Mouse (Mus musculus): Measurements from ENCODE around the gene Ica1. TPM values are rescaled to one million over a fixed set of nuclear protein-coding genes. Genes with fewer than 3 reads are reported as not detected.

Gene Ica1
- polyA plus RNA-seq, 1 experiment from 2014 or later: 24.3 TPM

DNA sequence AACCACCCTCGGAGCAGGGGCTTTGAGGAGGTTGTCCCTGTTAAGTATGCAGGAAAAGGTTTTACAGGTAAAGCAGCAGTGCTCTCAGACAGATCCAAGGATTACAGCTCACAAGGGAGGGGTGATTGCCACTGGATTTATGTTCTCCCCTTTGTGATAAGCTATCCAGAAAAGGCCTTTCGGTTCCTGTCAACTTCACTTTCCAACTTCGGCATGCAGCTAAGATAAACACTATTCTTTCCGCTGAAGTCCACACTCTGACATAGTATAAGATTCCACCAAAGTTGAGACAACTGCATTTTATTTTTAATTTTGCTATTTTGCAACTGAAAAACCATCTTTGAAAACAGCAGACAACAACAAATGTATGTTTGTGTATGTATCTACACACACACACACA is 119.9 kb downstream of the Ica1 start:
- H3K36me3 ChIP-seq: 0 out of 2 replicates have a peak, but pooled peaks cover 3% of the 10 kb centered on the region
- WGBS: 36% methylated on average over 4 of the region's 4 CpGs
- H3K27me3 ChIP-seq (replicated peaks): no peaks in the 10 kb centered on the region
- H3K9me3 ChIP-seq: no peaks in the 10 kb centered on the region
- peaks cover 27% of the 10 kb centered on the region for H3K4me1 ChIP-seq
- no peak overlapping the region for H3K9ac ChIP-seq
- no peak overlapping the region for H3K4me3 ChIP-seq
- no peak overlapping the region for H3K27ac ChIP-seq (replicated peaks)
- H3K4me2 ChIP-seq: no peak overlapping the region
- no peak for ATAC-seq (ENCODE audit: extremely low read depth, insufficient number of reproducible peaks, low FRiP score, low TSS enrichment)

- WGBS: 74% methylated on average over 3 of the region's 3 CpGs
Observed at GRCm38 (mm10) chr6:8657459-8657858, 120.8 kb downstream of the Ica1 start.

DNA sequence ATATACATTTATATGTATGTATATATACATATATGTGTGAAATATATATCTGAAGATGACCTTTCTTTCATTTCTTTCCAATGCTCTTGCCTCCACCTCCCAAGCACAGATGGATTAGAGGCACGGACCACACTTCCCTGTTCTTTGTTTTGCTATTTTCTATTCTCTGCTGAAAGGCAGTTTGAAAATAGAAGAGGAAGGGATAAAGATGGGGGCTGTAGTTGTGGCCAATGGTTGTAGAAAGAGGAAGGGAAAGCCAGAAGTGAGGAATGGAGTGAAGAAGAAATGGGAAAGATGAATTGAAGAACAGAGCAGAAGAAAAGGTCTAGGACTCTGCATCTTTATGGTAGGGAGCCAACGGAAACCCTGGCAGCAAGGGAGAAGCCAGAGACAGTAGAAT is 122.8 kb downstream of the Ica1 start:
- ATAC-seq (ENCODE audit: extremely low read depth, insufficient number of reproducible peaks, low FRiP score, low TSS enrichment): no peak
- Histone ChIP-seq H3K27me3 (replicated peaks) (no peaks in the 10 kb centered on the region), H3K4me1 (peaks cover 27% of the 10 kb centered on the region), H3K9ac (no peak overlapping the region), H3K4me2 (no peak overlapping the region), H3K27ac (replicated peaks) (no peak overlapping the region), H3K36me3 (peaks cover 6% of the 10 kb centered on the region; the same call in 1 of the 2 replicates), H3K4me3 (no peak overlapping the region), H3K9me3 (no peaks in the 10 kb centered on the region)
- 75% methylated on average over 2 of the region's 2 CpGs for WGBS

More at GRCm38 (mm10) chr6:8657459-8657858, 120.8 kb downstream of the Ica1 start:
- Histone ChIP-seq H3K4me3 (no peak overlapping the region), H3K36me3 (0 out of 2 replicates have a peak, but pooled peaks cover 3% of the 10 kb centered on the region), H3K9ac (no peak overlapping the region), H3K9me3 (no peaks in the 10 kb centered on the region), H3K4me2 (no peak overlapping the region), H3K27ac (replicated peaks) (no peak overlapping the region), H3K27me3 (replicated peaks) (no peaks in the 10 kb centered on the region), H3K4me1 (peaks cover 27% of the 10 kb centered on the region)
- no peak for ATAC-seq (ENCODE audit: extremely low read depth, insufficient number of reproducible peaks, low FRiP score, low TSS enrichment)

GRCm38 (mm10) chr6:8650413-8650812 is 127.9 kb downstream of the Ica1 start:
- peaks cover 7% of the 10 kb centered on the region; the same call in 1 of the 2 replicates for H3K36me3 ChIP-seq
- WGBS: 83% methylated on average over 7 of the region's 7 CpGs
- H3K9ac ChIP-seq: no peak overlapping the region
- no peaks in the 10 kb centered on the region for H3K9me3 ChIP-seq
- no peak overlapping the region for H3K4me2 ChIP-seq
- no peaks in the 10 kb centered on the region for H3K27me3 ChIP-seq (replicated peaks)
- ATAC-seq (ENCODE audit: extremely low read depth, insufficient number of reproducible peaks, low FRiP score, low TSS enrichment): no peak
- no peak overlapping the region for H3K27ac ChIP-seq (replicated peaks)
- peaks cover 11% of the 10 kb centered on the region for H3K4me1 ChIP-seq
- no peak overlapping the region for H3K4me3 ChIP-seq

GRCm38 (mm10) chr6:8649295-8649865 is 128.9 kb downstream of the Ica1 start:
- 61% methylated on average over 4 of the region's 4 CpGs for WGBS
- no peak overlapping the region for H3K27ac ChIP-seq (replicated peaks)

GRCm38 (mm10) chr6:8648185-8648901 is 129.9 kb downstream of the Ica1 start:
- Histone ChIP-seq H3K36me3 (peaks cover 7% of the 10 kb centered on the region; the same call in 1 of the 2 replicates), H3K27ac (replicated peaks) (no peak overlapping the region), H3K9ac (no peak overlapping the region), H3K27me3 (replicated peaks) (no peaks in the 10 kb centered on the region), H3K4me3 (no peak overlapping the region), H3K9me3 (no peaks in the 10 kb centered on the region), H3K4me2 (no peak overlapping the region), H3K4me1 (peaks cover 11% of the 10 kb centered on the region)
- 76% methylated on average over 10 of the region's 10 CpGs for WGBS
- ATAC-seq (ENCODE audit: extremely low read depth, insufficient number of reproducible peaks, low FRiP score, low TSS enrichment): no peak

More at GRCm38 (mm10) chr6:8649295-8649865, 128.9 kb downstream of the Ica1 start:
- Histone ChIP-seq H3K36me3 (peaks cover 7% of the 10 kb centered on the region; the same call in 1 of the 2 replicates), H3K4me2 (no peak overlapping the region), H3K9me3 (no peaks in the 10 kb centered on the region), H3K4me3 (no peak overlapping the region), H3K27me3 (replicated peaks) (no peaks in the 10 kb centered on the region), H3K9ac (no peak overlapping the region), H3K4me1 (peaks cover 11% of the 10 kb centered on the region)
- ATAC-seq (ENCODE audit: extremely low read depth, insufficient number of reproducible peaks, low FRiP score, low TSS enrichment): no peak

DNA sequence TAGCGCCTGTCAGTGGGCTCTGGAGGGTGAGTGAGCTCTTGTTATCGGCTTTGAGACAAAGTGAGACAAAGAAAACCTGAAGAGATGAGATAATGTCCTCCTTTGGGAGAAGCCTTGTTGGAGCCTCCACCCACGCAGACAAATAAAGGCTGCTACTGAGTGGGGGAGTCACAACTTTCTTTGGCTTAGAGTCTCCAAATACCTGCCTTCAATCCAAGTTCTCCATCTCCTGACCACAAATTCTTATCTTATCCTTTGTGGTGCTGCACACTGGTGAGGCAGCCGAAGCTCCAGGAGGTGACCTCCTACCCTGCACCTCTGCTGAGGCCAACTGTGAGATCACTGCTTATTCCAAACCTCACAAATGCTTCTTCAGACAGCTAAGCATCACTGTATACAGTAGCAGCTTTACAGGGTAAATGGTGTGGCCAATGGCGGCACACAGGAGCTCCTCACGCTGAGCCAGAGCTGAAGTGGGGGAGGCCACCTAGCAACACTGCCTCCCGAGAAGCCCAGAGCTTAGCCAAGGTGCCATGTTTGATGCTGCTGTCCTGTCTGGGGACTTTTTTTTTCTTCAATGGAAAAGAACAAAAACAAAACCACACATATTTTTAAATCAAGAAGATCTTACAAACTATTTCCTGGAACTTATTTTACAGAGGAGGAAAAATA is 130.6 kb downstream of the Ica1 start:
- Histone ChIP-seq H3K9ac (no peak overlapping the region), H3K27ac (replicated peaks) (no peak overlapping the region), H3K4me1 (peaks cover 11% of the 10 kb centered on the region), H3K4me3 (no peak overlapping the region), H3K27me3 (replicated peaks) (no peaks in the 10 kb centered on the region), H3K9me3 (no peaks in the 10 kb centered on the region), H3K36me3 (peaks cover 7% of the 10 kb centered on the region; the same call in 1 of the 2 replicates), H3K4me2 (no peak overlapping the region)
- 40% methylated on average over 7 of the region's 7 CpGs for WGBS
- no peak for ATAC-seq (ENCODE audit: extremely low read depth, insufficient number of reproducible peaks, low FRiP score, low TSS enrichment)

- H3K9ac ChIP-seq: no peak overlapping the region
- WGBS: 83% methylated on average over 2 of the region's 2 CpGs
- H3K27ac ChIP-seq (replicated peaks): no peak overlapping the region
- no peaks in the 10 kb centered on the region for H3K27me3 ChIP-seq (replicated peaks)
- peaks cover 11% of the 10 kb centered on the region for H3K4me1 ChIP-seq
- ATAC-seq (ENCODE audit: extremely low read depth, insufficient number of reproducible peaks, low FRiP score, low TSS enrichment): no peak
- peaks cover 13% of the 10 kb centered on the region for H3K36me3 ChIP-seq
- no peaks in the 10 kb centered on the region for H3K9me3 ChIP-seq
- no peak overlapping the region for H3K4me3 ChIP-seq
- no peak overlapping the region for H3K4me2 ChIP-seq
Observed at GRCm38 (mm10) chr6:8645708-8646107, 132.6 kb downstream of the Ica1 start.

GRCm38 (mm10) chr6:8644703-8645102 is 133.6 kb downstream of the Ica1 start:
- ATAC-seq (ENCODE audit: extremely low read depth, insufficient number of reproducible peaks, low FRiP score, low TSS enrichment): no peak
- Histone ChIP-seq H3K9ac (no peak overlapping the region), H3K27me3 (replicated peaks) (no peaks in the 10 kb centered on the region), H3K4me2 (no peak overlapping the region), H3K4me3 (no peak overlapping the region), H3K36me3 (peaks cover 9% of the 10 kb centered on the region; the same call in 1 of the 2 replicates), H3K4me1 (peaks cover 11% of the 10 kb centered on the region), H3K27ac (replicated peaks) (no peak overlapping the region), H3K9me3 (no peaks in the 10 kb centered on the region)
- WGBS: 82% methylated on average over 10 of the region's 10 CpGs

DNA sequence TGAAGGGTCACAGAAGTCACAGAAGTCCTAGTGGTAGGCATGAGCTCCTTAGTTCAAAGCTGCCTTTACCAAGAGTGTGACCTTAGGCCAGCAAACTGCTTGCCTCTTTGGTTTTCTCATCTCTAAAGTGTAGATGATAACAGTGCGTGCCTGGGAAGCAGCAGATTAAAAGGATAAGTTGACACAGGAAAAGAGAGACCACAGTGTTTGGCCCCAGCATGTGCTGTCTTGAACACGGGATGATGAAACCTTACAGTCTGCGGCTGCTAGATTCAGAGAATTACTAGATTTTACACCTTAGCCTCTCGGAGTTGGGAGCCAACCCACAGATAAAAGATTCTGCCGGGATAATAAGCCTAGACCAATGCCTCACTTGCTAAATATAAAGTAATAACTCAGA is 137.4 kb downstream of the Ica1 start:
- no peaks in the 10 kb centered on the region for H3K4me1 ChIP-seq
- H3K4me3 ChIP-seq: no peak overlapping the region
- ATAC-seq (ENCODE audit: extremely low read depth, insufficient number of reproducible peaks, low FRiP score, low TSS enrichment): no peak
- H3K4me2 ChIP-seq: no peak overlapping the region
- no peaks in the 10 kb centered on the region for H3K9me3 ChIP-seq
- H3K27ac ChIP-seq (replicated peaks): no peak overlapping the region
- no peaks in the 10 kb centered on the region for H3K27me3 ChIP-seq (replicated peaks)
- 73% methylated on average over 5 of the region's 5 CpGs for WGBS
- no peak overlapping the region for H3K9ac ChIP-seq
- peaks cover 27% of the 10 kb centered on the region for H3K36me3 ChIP-seq

GRCm38 (mm10) chr6:8639526-8639925 is 138.8 kb downstream of the Ica1 start:
- H3K9me3 ChIP-seq: no peaks in the 10 kb centered on the region
- no peak for ATAC-seq (ENCODE audit: extremely low read depth, insufficient number of reproducible peaks, low FRiP score, low TSS enrichment)
- no peaks in the 10 kb centered on the region for H3K4me1 ChIP-seq
- H3K27me3 ChIP-seq (replicated peaks): no peaks in the 10 kb centered on the region
- no peak overlapping the region for H3K9ac ChIP-seq
- 77% methylated on average over 2 of the region's 2 CpGs for WGBS
- H3K36me3 ChIP-seq: peaks cover 27% of the 10 kb centered on the region
- no peak overlapping the region for H3K4me3 ChIP-seq
- no peak overlapping the region for H3K27ac ChIP-seq (replicated peaks)
- no peak overlapping the region for H3K4me2 ChIP-seq
